Mouse (Mus musculus) lung, embryonic 16.5 days (tissue): Measurements from ENCODE around the gene Kcns1. TPM values are rescaled to one million over a fixed set of nuclear protein-coding genes. Genes with fewer than 3 reads are reported as not detected.

ENCODE experiments used
- ATAC-seq: fragments of 200-750 bp; cut with Nextera tagmentation; 2 replicates; pipeline ENCODE4 v1.8.0; 2017; ENCODE audit warnings: low read depth, mild to moderate bottlenecking, moderate library complexity
- H3K27ac ChIP-seq: fragments of 300-500 bp; sonication (generic); 2 replicates; pipeline ENCODE4 v1.5.1; 2014; ENCODE audit warnings: mild to moderate bottlenecking, control low read depth, low read length
- H3K27me3 ChIP-seq: fragments of 300-500 bp; sonication (generic); 2 replicates; pipeline ENCODE4 v1.6.1; 2014; ENCODE audit warnings: low read depth, low read length, mixed read lengths; ENCODE audit not compliant: control insufficient read depth, insufficient read depth
- H3K36me3 ChIP-seq: fragments of 300-500 bp; sonication (generic); 2 replicates; pipeline ENCODE4 v1.6.1; 2014; ENCODE audit warnings: low read length; ENCODE audit not compliant: control insufficient read depth, insufficient read depth
- H3K4me1 ChIP-seq: fragments of 300-500 bp; sonication (generic); replicated peaks from 2 replicates; pipeline ENCODE4 v1.6.1; 2014; ENCODE audit warnings: low read length, mixed read lengths; ENCODE audit not compliant: control insufficient read depth, insufficient read depth
- H3K4me2 ChIP-seq: fragments of 300-500 bp; sonication (generic); 2 replicates; pipeline ENCODE4 v1.6.1; 2014; ENCODE audit warnings: low read depth, low read length, control low read depth
- H3K4me3 ChIP-seq: fragments of 300-500 bp; sonication (generic); 2 replicates; pipeline ENCODE4 v1.5.1; 2014; ENCODE audit warnings: mild to moderate bottlenecking, low read length, control low read depth
- H3K9ac ChIP-seq: fragments of 300-500 bp; sonication (generic); 2 replicates; pipeline ENCODE4 v1.6.1; 2014; ENCODE audit warnings: low read length, control low read depth
- H3K9me3 ChIP-seq: fragments of 300-500 bp; sonication (generic); 2 replicates; pipeline ENCODE4 v1.6.1; 2016; ENCODE audit warnings: low read length; ENCODE audit not compliant: control insufficient read depth
- WGBS: fragments of 180-500 bp; shearing (Covaris S2); extraction: QIAGEN DNeasy Blood & Tissue Kit; methylation state at CpG from one replicate; pipeline ENCODE4 v1.1.7; 2014; 5-methylcytosine and 5-hydroxymethylcytosine counted together
- polyA plus RNA-seq: library from polyadenylated mRNA; unstranded; fragments of >200 nt; fragmentation: Nextera tagmentation; extraction: Ambion mirVana; gene quantifications from 2 replicates; pipeline ENCODE4 v1.2.1, GENCODE M21; 2015

The Kcns1 gene
- polyA plus RNA-seq, 1 experiment from 2014 or later, result not detected

DNA sequence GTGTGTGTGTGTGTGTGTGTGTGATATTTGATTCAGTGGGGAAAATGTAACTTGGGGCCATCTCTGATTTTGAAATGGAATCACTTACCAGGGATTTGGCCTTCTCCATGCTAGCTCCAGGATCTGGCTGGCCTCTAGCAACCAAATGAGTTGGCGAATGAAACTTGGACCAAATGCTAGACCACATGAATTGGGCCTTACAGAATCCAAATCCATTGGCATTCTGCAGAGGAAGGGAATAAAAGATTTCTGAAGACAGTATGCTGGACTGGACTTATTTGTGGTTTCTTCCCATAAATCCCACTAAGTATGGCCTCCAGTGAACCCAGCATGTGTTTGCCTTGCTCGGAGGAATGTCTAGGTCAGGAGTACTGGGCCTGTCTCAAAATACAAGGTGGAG, 12.1 kb downstream of the Kcns1 start:
- no peak for ATAC-seq
- Histone ChIP-seq H3K4me1 (no peaks in the 10 kb centered on the region), H3K27ac (no peak overlapping the region), H3K27me3 (no peaks in the 10 kb centered on the region), H3K4me3 (no peak overlapping the region), H3K9ac (no peak overlapping the region), H3K36me3 (peaks cover 2% of the 10 kb centered on the region; the same call in 1 of the 2 replicates), H3K4me2 (no peak overlapping the region), H3K9me3 (no peaks in the 10 kb centered on the region)
- WGBS, result 77% methylated on average over 2 of the region's 2 CpGs

DNA sequence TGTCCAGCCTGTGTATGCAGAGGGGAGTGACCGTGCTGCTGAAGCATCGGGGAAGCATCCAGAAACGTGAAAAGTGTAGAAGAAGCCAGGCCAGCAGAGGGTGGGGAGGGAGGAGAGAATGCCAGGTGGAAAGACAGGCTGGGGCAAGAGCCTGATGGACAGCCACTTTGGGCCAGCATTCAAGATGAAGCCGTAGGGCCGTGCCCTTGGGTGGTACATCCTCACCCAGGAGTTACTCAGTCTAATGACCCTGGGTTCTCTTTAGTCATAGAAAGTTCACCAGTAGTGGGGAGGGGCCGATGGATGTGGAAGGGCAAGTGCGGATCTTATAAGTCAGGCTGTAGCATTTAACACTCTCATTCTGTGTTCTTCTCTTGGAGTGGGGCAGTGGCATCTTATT, 14.8 kb downstream of the Kcns1 start:
- Histone ChIP-seq H3K27me3 (no peaks in the 10 kb centered on the region), H3K4me1 (no peaks in the 10 kb centered on the region), H3K36me3 (peaks cover 10% of the 10 kb centered on the region; the same call in 1 of the 2 replicates), H3K4me2 (no peak overlapping the region), H3K4me3 (no peak overlapping the region), H3K9me3 (no peaks in the 10 kb centered on the region), H3K27ac (no peak overlapping the region), H3K9ac (no peak overlapping the region)
- WGBS, result 78% methylated on average over 7 of the region's 7 CpGs
- ATAC-seq, result no peak

DNA sequence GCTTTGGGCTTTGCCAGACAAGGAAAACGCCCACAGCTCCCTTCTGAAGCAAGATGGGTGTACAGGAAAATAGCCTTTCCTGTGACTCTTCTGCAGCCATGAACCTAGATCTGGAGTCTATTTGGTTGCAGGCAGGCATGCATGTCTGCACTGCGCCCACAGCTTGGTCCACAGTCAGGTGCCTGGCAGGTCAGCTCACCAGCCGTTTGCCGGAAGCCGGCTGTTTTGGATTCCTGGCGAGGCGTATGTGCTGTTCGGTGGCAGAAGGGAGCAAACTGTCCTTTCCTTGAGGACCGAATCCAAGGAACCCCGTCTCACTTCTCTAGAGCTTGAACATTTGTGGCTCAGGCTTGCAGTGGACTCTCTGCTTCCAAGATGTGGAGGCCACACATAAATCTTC, 16.9 kb downstream of the Kcns1 start:
- Histone ChIP-seq H3K4me1 (no peaks in the 10 kb centered on the region), H3K9me3 (no peaks in the 10 kb centered on the region), H3K27ac (no peak overlapping the region), H3K4me2 (no peak overlapping the region), H3K36me3 (peaks cover 10% of the 10 kb centered on the region; the same call in 1 of the 2 replicates), H3K9ac (no peak overlapping the region), H3K27me3 (no peaks in the 10 kb centered on the region), H3K4me3 (no peak overlapping the region)
- 90% methylated on average over 10 of the region's 10 CpGs for WGBS
- ATAC-seq, result no peak

DNA sequence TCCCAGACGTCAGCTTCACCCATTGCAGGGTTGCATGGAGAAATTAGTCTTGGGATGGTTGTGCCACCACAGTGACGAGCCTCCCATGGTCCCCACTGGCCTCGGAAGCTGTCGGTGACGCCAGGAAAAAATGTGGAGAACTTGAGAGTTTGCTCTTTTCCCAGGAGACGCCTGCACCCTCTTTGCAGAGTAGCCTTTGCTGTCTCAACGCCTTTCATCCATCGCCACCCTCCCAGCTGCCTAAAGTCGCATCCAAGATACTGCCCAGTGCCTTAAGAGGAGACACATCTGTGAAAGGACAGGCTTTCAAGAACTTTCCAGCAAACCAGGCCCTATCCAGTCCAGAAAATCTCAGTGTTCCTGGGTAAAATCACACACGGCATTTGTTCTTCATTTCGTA, 18.6 kb downstream of the Kcns1 start:
- H3K27me3 ChIP-seq, result no peaks in the 10 kb centered on the region
- H3K9ac ChIP-seq, result no peak overlapping the region
- H3K36me3 ChIP-seq, result peaks cover 10% of the 10 kb centered on the region; the same call in 1 of the 2 replicates
- no peaks in the 10 kb centered on the region for H3K4me1 ChIP-seq
- H3K9me3 ChIP-seq, result no peaks in the 10 kb centered on the region
- H3K4me3 ChIP-seq, result no peak overlapping the region
- 76% methylated on average over 11 of the region's 11 CpGs for WGBS
- no peak overlapping the region for H3K27ac ChIP-seq
- no peak overlapping the region for H3K4me2 ChIP-seq
- no peak for ATAC-seq

DNA sequence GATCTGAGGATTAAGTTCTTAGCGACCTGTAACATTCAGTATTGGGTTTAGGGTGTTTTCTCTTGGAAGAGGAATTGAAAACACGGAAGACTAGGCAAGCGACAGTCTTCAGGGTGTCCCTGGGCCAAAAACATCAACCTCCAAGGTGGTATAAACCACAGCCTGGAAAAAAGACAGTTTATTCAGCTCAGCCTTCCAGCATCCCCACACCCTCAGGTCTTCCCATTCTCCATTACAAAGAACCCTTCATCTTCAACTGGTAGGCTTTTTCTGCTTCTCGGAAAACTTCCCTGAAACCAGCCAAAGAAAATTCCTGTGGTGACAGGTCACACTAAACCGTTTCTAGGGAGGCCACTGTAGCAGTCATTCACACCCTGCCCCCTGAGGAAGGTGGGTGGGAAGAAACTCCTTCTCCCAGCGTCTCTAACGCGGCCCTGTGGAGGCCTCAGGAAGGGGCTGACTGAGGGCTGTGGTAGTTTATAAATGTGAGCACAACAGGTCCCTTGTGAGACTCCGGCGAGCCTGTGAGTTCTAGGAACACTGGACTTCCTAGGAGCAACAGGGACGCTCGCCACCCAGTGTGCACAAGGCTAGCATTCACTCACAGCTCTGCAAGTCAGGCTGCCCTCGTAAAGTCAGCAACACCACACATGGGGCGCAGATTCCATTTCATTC, 20.7 kb downstream of the Kcns1 start:
- no peak overlapping the region for H3K9ac ChIP-seq
- peaks cover 10% of the 10 kb centered on the region; the same call in 1 of the 2 replicates for H3K36me3 ChIP-seq
- no peak overlapping the region for H3K4me3 ChIP-seq
- H3K27me3 ChIP-seq, result no peaks in the 10 kb centered on the region
- no peaks in the 10 kb centered on the region for H3K9me3 ChIP-seq
- no peak overlapping the region for H3K4me2 ChIP-seq
- no peaks in the 10 kb centered on the region for H3K4me1 ChIP-seq
- peak; percentile 26; the same call in 1 of the 2 replicates for ATAC-seq
- H3K27ac ChIP-seq, result no peak overlapping the region
- WGBS, result 44% methylated on average over 14 of the region's 14 CpGs

DNA sequence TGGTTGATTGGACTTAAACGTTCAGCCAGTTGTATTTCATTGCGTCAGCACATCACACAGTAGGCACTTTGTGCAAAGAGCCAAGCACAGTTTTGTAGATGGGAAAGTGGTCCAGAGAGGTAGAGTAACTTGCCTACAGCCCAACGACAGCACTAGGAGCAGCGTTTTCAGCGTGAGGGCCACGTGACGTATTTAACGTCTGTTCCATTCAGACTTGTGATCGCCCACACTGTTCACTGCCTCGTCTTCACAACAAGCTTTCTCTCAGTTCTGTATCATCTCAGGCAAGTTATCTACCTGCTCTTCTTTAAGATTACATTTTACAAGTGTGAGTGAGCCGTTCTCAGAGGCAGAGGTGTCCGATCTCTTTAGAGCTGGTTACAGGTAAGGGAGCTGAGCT, 24.4 kb downstream of the Kcns1 start:
- Histone ChIP-seq H3K9ac (no peak overlapping the region), H3K27me3 (no peaks in the 10 kb centered on the region), H3K4me3 (no peak overlapping the region), H3K9me3 (no peaks in the 10 kb centered on the region), H3K36me3 (no peaks in the 10 kb centered on the region), H3K4me1 (peaks cover 4% of the 10 kb centered on the region; the same call in 1 of the 2 replicates), H3K27ac (no peak overlapping the region), H3K4me2 (no peak overlapping the region)
- WGBS, result 91% methylated on average over 12 of the region's 12 CpGs
- ATAC-seq, result no peak

DNA sequence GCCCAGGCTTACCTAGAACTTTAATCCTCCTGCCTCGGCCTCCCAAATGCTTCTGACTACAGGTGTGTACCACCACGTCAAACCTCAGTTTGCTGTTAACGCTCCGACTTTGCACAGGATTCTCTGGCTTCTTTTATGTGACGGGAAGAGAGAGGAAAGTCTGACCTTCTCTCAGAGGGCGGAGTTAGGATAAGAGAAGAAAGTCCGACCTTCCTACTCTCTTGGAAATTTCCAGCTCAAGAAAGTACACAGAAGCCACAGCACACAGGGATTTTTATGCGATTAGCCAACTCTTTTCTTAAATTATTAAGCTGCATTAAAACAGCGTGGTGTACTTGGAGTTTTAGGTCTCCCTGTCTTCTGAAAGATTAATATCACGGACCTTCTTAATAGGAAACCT, 26.4 kb downstream of the Kcns1 start:
- no peak overlapping the region for H3K27ac ChIP-seq
- H3K27me3 ChIP-seq, result no peaks in the 10 kb centered on the region
- H3K36me3 ChIP-seq, result no peaks in the 10 kb centered on the region
- 73% methylated on average over 10 of the region's 10 CpGs for WGBS
- H3K9me3 ChIP-seq, result no peaks in the 10 kb centered on the region
- no peak overlapping the region for H3K4me3 ChIP-seq
- ATAC-seq, result no peak
- peaks cover 4% of the 10 kb centered on the region; the same call in 1 of the 2 replicates for H3K4me1 ChIP-seq
- H3K4me2 ChIP-seq, result no peak overlapping the region
- H3K9ac ChIP-seq, result no peak overlapping the region

DNA sequence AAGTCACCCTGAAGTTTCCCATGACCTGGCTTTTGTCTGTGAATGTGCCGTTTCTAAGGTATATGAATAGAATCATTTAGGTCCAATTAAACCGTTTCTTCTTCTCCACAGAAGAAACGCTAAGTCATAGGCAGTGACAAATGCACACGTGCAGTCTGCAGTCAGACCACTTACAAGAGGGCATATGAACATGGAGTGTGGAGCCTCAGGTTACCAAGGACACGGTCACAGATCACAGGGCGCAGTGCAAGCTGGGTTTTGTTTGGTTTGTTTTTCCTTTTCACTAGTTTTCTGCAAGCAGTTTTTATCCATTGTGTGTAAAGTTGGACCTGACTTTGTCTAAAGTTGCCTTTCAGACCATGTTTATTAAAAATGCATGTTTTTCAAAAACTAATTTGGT, 26.9 kb downstream of the Kcns1 start:
- H3K4me2 ChIP-seq, result no peak overlapping the region
- no peaks in the 10 kb centered on the region for H3K36me3 ChIP-seq
- H3K4me3 ChIP-seq, result no peak overlapping the region
- H3K9ac ChIP-seq, result no peak overlapping the region
- no peak overlapping the region for H3K27ac ChIP-seq
- ATAC-seq, result no peak
- H3K27me3 ChIP-seq, result no peaks in the 10 kb centered on the region
- peaks cover 4% of the 10 kb centered on the region; the same call in 1 of the 2 replicates for H3K4me1 ChIP-seq
- WGBS, result 76% methylated on average over 6 of the region's 6 CpGs
- H3K9me3 ChIP-seq, result no peaks in the 10 kb centered on the region

DNA sequence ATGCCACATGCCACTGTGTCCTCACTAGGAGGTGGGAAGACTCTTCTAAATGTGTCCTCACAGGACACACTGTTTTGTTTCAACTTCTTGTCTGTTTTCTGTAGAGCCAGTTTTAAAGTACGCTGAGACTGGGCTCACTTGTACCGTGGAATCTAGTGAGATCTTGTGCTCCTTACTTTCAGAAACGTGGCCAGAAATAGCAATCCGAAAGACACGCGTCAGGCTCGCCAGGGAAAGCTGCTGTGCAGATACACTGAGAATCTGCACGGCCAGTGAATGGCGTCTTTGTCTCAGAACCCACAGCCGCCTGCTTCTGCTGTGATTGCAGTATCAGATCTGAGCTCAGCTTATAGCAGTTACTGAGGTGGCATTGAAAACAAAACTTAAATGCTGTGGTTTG, 28.9 kb downstream of the Kcns1 start:
- Histone ChIP-seq H3K4me1 (peaks cover 4% of the 10 kb centered on the region; the same call in 1 of the 2 replicates), H3K36me3 (no peaks in the 10 kb centered on the region), H3K9ac (no peak overlapping the region), H3K27me3 (no peaks in the 10 kb centered on the region), H3K9me3 (no peaks in the 10 kb centered on the region), H3K27ac (peak overlapping the region; percentile 41; the same call in 1 of the 2 replicates), H3K4me2 (no peak overlapping the region), H3K4me3 (no peak overlapping the region)
- 57% methylated on average over 10 of the region's 10 CpGs for WGBS
- ATAC-seq, result no peak
